ENCODE assay signal across 13 mouse cellular contexts in genomic region chr2:65140330-65140922, GRCm38 (mm10).
DNase-seq lines count a peak whose midpoint lies in the region; ATAC-seq lines count a peak whose summit lies in the region.
"Had no signal": no experiment of that assay in that cellular context is flagged by ENCODE, and none has a peak within 500 bp of the region (broad histone marks: within the 10 kb centered on the region; RNA-seq: fewer than 3 reads in every experiment).

No protein-coding gene starts in this region.

- WGBS in midbrain, embryonic 11.5 days, result 80% methylated on average over 6 of the region's 6 CpGs
- WGBS in midbrain, embryonic 10.5 days, result 87% methylated on average over 6 of the region's 6 CpGs
- WGBS in heart, embryonic 15.5 days, result 28% methylated on average over 6 of the region's 6 CpGs

- H3K9me3 ChIP-seq in midbrain, embryonic 11.5 days (ENCODE audit: control insufficient read depth, low read length), result no peaks in the 10 kb centered on the region
- no peaks in the 10 kb centered on the region for H3K9me3 ChIP-seq in midbrain, embryonic 10.5 days (replicated peaks)
- H3K9me3 ChIP-seq in heart, embryonic 15.5 days (replicated peaks), result no peaks in the 10 kb centered on the region
- H3K9me3 ChIP-seq: embryonic facial prominence, embryonic 15.5 days; hindbrain, embryonic 15.5 days had no signal

- ATAC-seq in frontal cortex, adult (ENCODE audit: low TSS enrichment), result 0 out of 2 replicates have a peak, but pooled peaks have one; percentile 38
- no peak for ATAC-seq in midbrain, embryonic 11.5 days (ENCODE audit: low FRiP score)
- ATAC-seq in heart, embryonic 15.5 days (replicated peaks; ENCODE audit: insufficient number of reproducible peaks, insufficient read depth, low FRiP score, low read depth), result peak; percentile 78

- H3K4me2 ChIP-seq in midbrain, embryonic 11.5 days, result no peak overlapping the region
- peak overlapping the region; percentile 15; the same call in 1 of the 2 replicates for H3K4me2 ChIP-seq in heart, embryonic 15.5 days
- H3K4me2 ChIP-seq: embryonic facial prominence, embryonic 15.5 days; hindbrain, embryonic 15.5 days had no signal

- no peaks in the 10 kb centered on the region for H3K36me3 ChIP-seq in midbrain, embryonic 11.5 days (ENCODE audit: control insufficient read depth, insufficient read depth, low read length)
- H3K36me3 ChIP-seq in midbrain, embryonic 10.5 days, result no peaks in the 10 kb centered on the region
- no peaks in the 10 kb centered on the region for H3K36me3 ChIP-seq in heart, embryonic 15.5 days
- H3K36me3 ChIP-seq: embryonic facial prominence, embryonic 15.5 days; hindbrain, embryonic 15.5 days had no signal

- no peaks in the 10 kb centered on the region for H3K4me1 ChIP-seq in midbrain, embryonic 11.5 days (ENCODE audit: control insufficient read depth, insufficient read depth, low read length)
- no peaks in the 10 kb centered on the region for H3K4me1 ChIP-seq in midbrain, embryonic 10.5 days
- H3K4me1 ChIP-seq in heart, embryonic 15.5 days (replicated peaks), result peaks cover 21% of the 10 kb centered on the region
- H3K4me1 ChIP-seq: embryonic facial prominence, embryonic 15.5 days; hindbrain, embryonic 15.5 days had no signal

- H3K9ac ChIP-seq in midbrain, embryonic 11.5 days (ENCODE audit: low read length), result no peak overlapping the region
- H3K9ac ChIP-seq in heart, embryonic 15.5 days, result no peak overlapping the region
- H3K9ac ChIP-seq: embryonic facial prominence, embryonic 15.5 days; hindbrain, embryonic 15.5 days had no signal

- no peak overlapping the region for H3K4me3 ChIP-seq in midbrain, embryonic 11.5 days (ENCODE audit: low read depth, low read length)
- no peak overlapping the region for H3K4me3 ChIP-seq in midbrain, embryonic 10.5 days
- no peak overlapping the region for H3K4me3 ChIP-seq in heart, embryonic 15.5 days
- H3K4me3 ChIP-seq: embryonic facial prominence, embryonic 15.5 days; hindbrain, embryonic 15.5 days had no signal

- no peak overlapping the region for H3K27ac ChIP-seq in midbrain, embryonic 11.5 days (ENCODE audit: low read depth, low read length)
- H3K27ac ChIP-seq in midbrain, embryonic 10.5 days (replicated peaks), result no peak overlapping the region
- peak overlapping the region; percentile 73 for H3K27ac ChIP-seq in heart, embryonic 15.5 days
- H3K27ac ChIP-seq: embryonic facial prominence, embryonic 15.5 days; hindbrain, embryonic 15.5 days; macrophage had no signal

- DNase-seq in frontal cortex, postnatal 36 days (ENCODE audit: low spot score in 2 of 2), result no peak
- DNase-seq in midbrain, embryonic 11.5 days (ENCODE audit: low spot score, missing footprints), result peak; percentile 75
- no peak for DNase-seq in midbrain, embryonic 10.5 days (ENCODE audit: low spot score)
- DNase-seq in gastrocnemius, postnatal 10 days, result no peak
- no peak for DNase-seq in thymus, postnatal 10 days (ENCODE audit: low spot score in 2 of 2)
- DNase-seq in gastrocnemius, adult 8-10 months (ENCODE audit: low spot score in 2 of 2), result no peak
- DNase-seq: kidney, postnatal 25 days; right cerebral cortex, adult 18-20 months had no signal

- no peaks in the 10 kb centered on the region for H3K27me3 ChIP-seq in midbrain, embryonic 11.5 days (ENCODE audit: control insufficient read depth, insufficient read depth, low read length)
- H3K27me3 ChIP-seq in midbrain, embryonic 10.5 days (ENCODE audit: low read depth, poor library complexity, severe bottlenecking), result no peaks in the 10 kb centered on the region
- H3K27me3 ChIP-seq in heart, embryonic 15.5 days, result no peaks in the 10 kb centered on the region
- H3K27me3 ChIP-seq: embryonic facial prominence, embryonic 15.5 days; hindbrain, embryonic 15.5 days had no signal
